Mouse (Mus musculus) small intestine, adult 2 months (tissue): ENCODE measurements around the gene Bin2.

Source experiments
- CTCF ChIP-seq: fragments of 200-500 bp; IDR thresholded peaks from 2 replicates; pipeline ENCODE4 v1.5.1; 2012; ENCODE audit warnings: low read depth, mild to moderate bottlenecking, control low read depth, inconsistent platforms, low read length, moderate library complexity, mixed read lengths; ENCODE audit not compliant: insufficient replicate concordance, insufficient read length; ENCODE audit errors: extremely low read depth
- POLR2A ChIP-seq: fragments of 200-500 bp; IDR thresholded peaks from 2 replicates; pipeline ENCODE4 v1.6.1; 2012; ENCODE audit warnings: low read depth, mild to moderate bottlenecking, control low read depth, inconsistent platforms, low read length, moderate library complexity

DNA sequence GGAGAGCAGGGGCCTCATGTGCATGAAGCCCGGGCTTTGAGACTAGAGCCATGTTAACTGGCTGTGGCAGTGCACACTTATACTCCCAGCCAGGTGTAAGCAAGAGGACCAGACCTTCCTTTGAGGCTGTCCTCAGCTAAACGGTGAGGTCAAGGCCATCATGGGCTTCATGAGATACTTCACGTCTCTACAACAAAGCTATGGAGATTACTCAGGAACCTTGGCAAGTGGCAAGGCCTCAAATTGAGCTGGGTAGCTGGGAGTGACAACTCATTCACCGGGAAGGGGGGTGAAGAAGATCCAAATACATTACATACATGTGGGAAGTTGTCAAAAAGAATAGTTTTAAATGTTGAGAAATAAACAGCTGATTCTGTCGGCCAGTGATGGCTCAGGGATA is 8.5 kb downstream of the Bin2 start:
- no peak for TF ChIP-seq POLR2A
- TF ChIP-seq CTCF = no peak
